8 mouse cellular contexts compared by ENCODE assay signal in genomic region chr3:52685434-52686181, GRCm38 (mm10).
DNase-seq lines count a peak whose midpoint lies in the region; ATAC-seq lines count a peak whose summit lies in the region.

No protein-coding gene starts in this region.

- no peak overlapping the region for H3K4me3 ChIP-seq in liver, embryonic 12.5 days

- H3K9ac ChIP-seq in liver, embryonic 12.5 days = no peak overlapping the region

- H3K4me1 ChIP-seq in liver, embryonic 12.5 days = no peaks in the 10 kb centered on the region

- no peak for ATAC-seq in liver, embryonic 12.5 days

- DNase-seq in right cerebral cortex, adult 2 months (ENCODE audit: low spot score in 2 of 2) = peak; percentile 53 to 59
- no peak for DNase-seq in right cerebral cortex, postnatal 4 days
- peak; percentile 16 to 22 for DNase-seq in gastrocnemius, adult 8-10 months (ENCODE audit: low spot score in 2 of 2)
- peak; percentile 38 to 85 for DNase-seq in left cerebral cortex, postnatal 25 days (ENCODE audit: low spot score in 2 of 2)
- DNase-seq in telencephalon, adult 2 months (ENCODE audit: low read depth, low spot score) = peak; percentile 75
- DNase-seq in cerebellum, postnatal 4 days (ENCODE audit: low spot score in 2 of 2) = no peak
- DNase-seq in spleen, adult 12 weeks (ENCODE audit: low spot score) = no peak

- H3K4me2 ChIP-seq in liver, embryonic 12.5 days = no peak overlapping the region

- H3K36me3 ChIP-seq in liver, embryonic 12.5 days = no peaks in the 10 kb centered on the region

- intact Hi-C loops in left cerebral cortex, postnatal 25 days (cut with DNase I) = loop anchor here (2.0 to 5.0 kb wide), 2 partner anchors 17 to 108 kb away; no protein-coding TSS in a partner anchor

- 59% methylated on average over 9 of the region's 9 CpGs for WGBS in liver, embryonic 12.5 days (ENCODE audit: insufficient replicate concordance)

- H3K27ac ChIP-seq in liver, embryonic 12.5 days = no peak overlapping the region

- H3K9me3 ChIP-seq in liver, embryonic 12.5 days (replicated peaks) = no peaks in the 10 kb centered on the region

- H3K27me3 ChIP-seq in liver, embryonic 12.5 days (replicated peaks) = no peaks in the 10 kb centered on the region

Comparison
In these comparisons a context has a peak if more than half of its experiments do, and no peak if none do; other contexts are left out.
1. DNase-seq: peak in right cerebral cortex, adult 2 months (2 of 2), gastrocnemius, adult 8-10 months (2 of 2), left cerebral cortex, postnatal 25 days (2 of 2) and telencephalon, adult 2 months (single experiment); none in right cerebral cortex, postnatal 4 days (single experiment), cerebellum, postnatal 4 days (0 of 2) and spleen, adult 12 weeks (single experiment).